Mouse (Mus musculus) heart, adult 2 months (tissue): ENCODE results near the gene 9630041A04Rik.

Experiments
- CTCF ChIP-seq: fragments of 200-600 bp; IDR thresholded peaks from 2 replicates; pipeline ENCODE4 v1.8.1; 2022; ENCODE audit warnings: antibody characterized with exemption, mild to moderate bottlenecking, moderate library complexity
- POLR2A ChIP-seq: fragments of 200-500 bp; IDR thresholded peaks from 2 replicates; pipeline ENCODE4 v1.6.1; 2011; ENCODE audit warnings: mild to moderate bottlenecking, low read depth, low read length, control low read depth; ENCODE audit not compliant: insufficient read depth

DNA sequence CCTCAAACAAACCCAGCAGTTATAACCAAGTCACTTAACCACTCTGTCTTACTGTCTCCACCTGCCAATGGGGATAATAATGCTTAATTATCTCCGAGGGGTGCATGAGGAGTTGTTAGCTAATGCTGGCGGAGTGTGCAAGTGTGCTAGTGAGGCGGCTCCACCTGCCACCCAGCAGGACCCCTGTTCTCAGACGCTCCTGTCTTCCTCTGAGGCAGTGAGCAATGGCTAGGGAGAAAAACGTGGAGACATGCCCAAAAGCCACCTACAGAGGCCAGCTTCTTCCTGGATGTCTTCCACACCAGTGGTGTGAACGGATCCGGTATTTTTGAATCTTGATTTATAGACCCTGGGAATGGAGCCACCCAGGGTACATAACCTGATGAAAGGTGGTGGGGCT lies 83.7 kb downstream of the 9630041A04Rik start:
- TF ChIP-seq CTCF (no peak), POLR2A (no peak)
